Mouse (Mus musculus) gonadal fat pad, adult 2 months (tissue): Measurements from ENCODE around the gene Fam217a. TPM values are rescaled to one million over a fixed set of nuclear protein-coding genes. Genes with fewer than 3 reads are reported as not detected.
"Not testable (repeated sequence)": the region's sequence is repeated elsewhere in the genome, so short reads cannot be mapped to it uniquely, and the experiment has no call there.

Source experiments
- DNase-seq: peaks from one replicate; pipeline ENCODE4 v3.0.0-alpha.2; 2012; ENCODE audit warnings: low read depth
- polyA plus RNA-seq: library from polyadenylated mRNA; depleted of rRNA; stranded (reverse); fragments of >200 nt; gene quantifications from 2 replicates; pipeline ENCODE4 v1.2.3, GENCODE M21; 2012; rRNA removed

The Fam217a gene
- polyA plus RNA-seq, 1 experiment = 1.5 TPM

DNA sequence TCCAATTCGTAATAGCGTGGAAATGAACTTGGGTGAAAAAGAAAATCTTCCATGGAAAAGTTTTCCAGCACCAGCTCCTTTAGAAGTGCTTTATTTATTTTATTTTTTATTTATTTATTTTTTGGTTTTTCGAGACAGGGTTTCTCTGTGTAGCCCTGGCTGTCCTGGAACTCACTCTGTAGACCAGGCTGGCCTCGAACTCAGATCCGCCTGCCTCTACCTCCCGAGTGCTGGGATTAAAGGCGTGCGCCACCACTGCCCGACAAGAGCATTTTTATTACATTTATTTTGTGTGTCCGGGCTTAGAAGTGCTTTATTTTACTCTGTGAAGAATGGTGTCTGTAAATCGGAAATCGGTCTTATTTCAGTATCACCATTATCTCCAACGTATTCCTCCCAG, 49.4 kb downstream of the Fam217a start:
- DNase-seq = not testable (repeated sequence)

DNA sequence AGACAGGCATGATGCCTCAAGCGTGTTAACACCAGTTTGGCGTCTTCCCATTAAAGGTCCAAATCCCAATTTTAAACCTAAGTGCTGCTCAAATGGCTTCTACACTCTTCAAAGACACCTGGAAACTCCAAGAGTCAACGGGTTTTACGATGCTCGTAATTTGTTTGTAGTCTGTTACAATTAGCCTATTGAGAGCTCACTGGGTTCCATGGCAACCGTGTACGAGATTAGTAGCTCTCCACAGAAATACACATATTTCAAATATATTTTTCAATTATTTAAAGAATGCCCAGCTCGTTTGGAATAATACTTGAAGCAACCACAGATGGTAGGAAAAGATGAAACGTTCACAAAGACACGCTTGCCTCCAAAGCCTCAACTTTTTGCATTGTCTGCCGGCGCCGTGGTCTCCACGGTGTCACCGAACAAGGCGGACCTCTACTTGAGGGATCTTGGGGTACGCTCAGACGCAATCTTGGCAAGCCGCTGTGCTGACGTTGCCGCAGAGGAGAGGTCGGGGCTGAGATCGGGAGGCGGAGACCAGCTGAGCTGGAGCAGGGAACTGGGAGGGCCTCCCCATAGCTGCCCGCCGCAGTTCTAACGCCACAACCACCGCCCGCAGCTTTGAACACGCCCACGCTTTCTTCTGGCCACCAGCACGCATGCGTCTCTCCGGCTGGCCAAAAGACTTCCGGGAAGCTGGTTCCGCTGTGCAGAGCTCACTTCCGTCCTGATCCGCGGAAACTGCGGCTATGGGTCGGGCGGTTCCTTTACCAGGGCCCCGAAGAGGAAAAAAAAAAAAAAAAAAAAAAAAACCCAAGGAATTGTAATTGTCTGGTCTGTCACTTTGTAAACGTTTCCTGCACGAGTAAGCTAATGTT, 50.1 kb downstream of the Fam217a start:
- DNase-seq = peak; percentile 54

DNA sequence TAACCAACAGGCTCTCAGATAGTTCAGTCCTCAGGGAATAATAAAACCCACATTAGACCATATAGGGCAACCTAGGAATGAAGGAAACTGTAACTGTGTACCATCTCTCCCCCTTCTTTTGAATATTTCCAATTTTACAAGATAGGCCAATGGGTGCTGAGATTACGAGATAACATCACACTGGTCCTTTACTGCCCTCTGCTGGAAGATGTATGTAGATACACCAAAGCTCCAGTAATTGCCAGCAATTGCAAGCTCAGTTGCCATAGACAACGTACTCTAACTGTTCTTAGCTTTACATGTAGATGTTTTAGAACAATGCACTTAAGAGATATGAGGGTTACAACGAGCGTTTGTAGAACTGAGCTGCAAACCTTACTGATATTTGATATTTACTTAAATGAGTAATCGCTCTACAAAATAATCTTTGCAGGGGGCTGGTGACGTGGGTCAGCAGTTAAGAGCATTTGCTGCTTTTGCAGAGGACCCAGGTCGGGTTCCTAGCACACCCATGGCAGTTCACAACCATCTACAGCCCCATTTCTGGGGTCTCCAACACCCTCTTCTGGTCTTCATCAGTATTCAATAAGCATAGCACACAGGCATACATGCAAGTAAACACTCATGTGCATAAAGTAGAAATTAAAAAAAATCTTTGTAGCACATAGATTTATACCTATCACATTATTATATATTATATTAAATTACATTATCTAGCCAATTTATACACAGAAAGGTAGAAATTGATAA, 59.5 kb downstream of the Fam217a start:
- DNase-seq = no peak

DNA sequence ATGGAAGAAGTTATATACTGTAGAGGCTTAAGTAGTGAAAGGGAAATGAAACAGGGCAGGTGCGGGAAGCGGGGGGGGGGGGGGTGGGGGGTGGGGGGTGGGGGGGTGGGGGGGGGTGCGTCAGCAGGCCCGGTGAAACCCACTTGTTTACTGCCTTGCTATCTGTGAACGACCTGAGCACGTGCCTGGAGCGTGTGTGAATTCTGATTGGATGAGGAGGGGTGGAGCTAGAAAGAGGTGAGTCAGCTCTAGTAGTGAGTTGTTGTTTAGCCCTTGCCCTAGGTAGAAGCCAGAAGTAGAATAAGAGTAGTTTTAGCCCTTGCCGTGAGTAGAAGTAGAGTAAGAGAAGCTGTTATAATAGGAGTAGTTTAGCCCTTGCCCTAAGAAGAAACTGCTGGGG, 62.9 kb downstream of the Fam217a start:
- not testable (repeated sequence) for DNase-seq

Other genes with a start within 250 kb of the Fam217a start
- 0.28 and 0.61 TPM in 2 replicates for gene Fam50b, start 189.5 kb downstream of the Fam217a start, polyA plus RNA-seq
- gene Prpf4b, start 49.0 kb downstream of the Fam217a start, polyA plus RNA-seq = 12.9 and 16.8 TPM in 2 replicates
- gene 4933417A18Rik, start 99 bp upstream of the Fam217a start, polyA plus RNA-seq = 0.16 TPM in 1 of 2 replicates, not detected in the other
- gene Eci3, start 39.5 kb upstream of the Fam217a start, polyA plus RNA-seq = 2.0 and 3.8 TPM in 2 replicates
- 70.2 and 72.9 TPM in 2 replicates for gene Eci2, start 102.8 kb upstream of the Fam217a start, polyA plus RNA-seq